Mouse (Mus musculus): ENCODE data around the gene Dixdc1.
A peak's percentile ranks its signal among the peaks of the same experiment; 100 is the strongest.

Dixdc1 gene

DNA sequence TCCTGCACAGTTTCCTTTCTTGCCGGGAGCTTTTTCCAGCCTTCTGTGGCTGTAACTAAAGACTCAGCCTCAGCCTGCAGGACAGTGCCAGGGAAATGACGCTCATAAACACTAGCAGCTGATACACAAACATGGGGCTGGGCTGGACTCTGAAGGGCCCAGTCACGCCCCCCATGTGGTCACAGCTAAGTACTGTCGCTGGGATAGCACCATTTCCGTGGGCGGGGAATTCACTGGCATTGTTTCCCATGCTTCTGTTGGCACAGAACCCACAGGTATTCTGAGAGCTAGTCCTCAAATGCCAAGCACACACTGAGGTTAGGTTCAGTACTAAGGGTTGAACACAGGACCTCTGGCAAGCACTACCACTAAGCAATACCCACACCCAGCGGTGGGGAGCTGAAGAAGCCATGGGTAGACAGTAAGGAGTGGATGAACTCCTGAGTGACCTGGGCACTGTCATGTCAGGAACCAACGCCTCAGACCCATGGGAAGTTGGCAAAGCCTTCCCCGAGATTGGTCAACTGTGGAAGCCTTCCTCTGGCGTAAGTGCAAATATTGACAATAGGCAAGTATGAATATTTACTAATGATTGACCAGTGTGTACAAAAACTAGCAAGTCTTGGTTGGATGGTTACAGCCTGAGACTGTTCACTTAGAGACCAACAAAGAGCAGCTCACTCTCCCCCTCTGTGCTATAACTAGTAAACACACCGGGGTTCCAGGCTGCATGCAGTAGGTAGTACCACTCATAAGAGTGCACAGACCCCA lies 38.2 kb downstream of the Dixdc1 start:
- DNase-seq (ENCODE audit: low read depth): no peak

GRCm38 (mm10) chr9:50698418-50699409 lies 40.6 kb downstream of the Dixdc1 start:
- peak; percentile 41 for DNase-seq (ENCODE audit: low read depth)

DNA sequence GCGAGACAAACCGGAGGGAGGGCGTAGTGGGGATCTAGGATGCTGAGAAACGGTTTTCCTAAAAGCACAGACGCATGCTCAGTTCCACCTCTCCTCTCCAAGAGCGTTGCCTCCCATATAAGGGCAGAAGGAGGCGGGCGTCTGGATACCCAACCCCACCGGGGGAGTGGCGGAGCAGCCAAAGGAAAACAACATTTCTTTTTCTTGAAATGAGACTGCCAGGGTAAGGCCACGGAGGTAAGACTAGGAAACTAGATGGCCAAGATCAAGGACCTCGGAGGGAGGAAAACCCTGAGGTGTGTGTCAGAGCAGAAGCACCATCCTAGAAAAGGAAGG lies 41.6 kb downstream of the Dixdc1 start:
- peak; percentile 31 for DNase-seq (ENCODE audit: low read depth)

- no peak for DNase-seq (ENCODE audit: low read depth)
Observed at GRCm38 (mm10) chr9:50696851-50697705, 42.2 kb downstream of the Dixdc1 start.

DNA sequence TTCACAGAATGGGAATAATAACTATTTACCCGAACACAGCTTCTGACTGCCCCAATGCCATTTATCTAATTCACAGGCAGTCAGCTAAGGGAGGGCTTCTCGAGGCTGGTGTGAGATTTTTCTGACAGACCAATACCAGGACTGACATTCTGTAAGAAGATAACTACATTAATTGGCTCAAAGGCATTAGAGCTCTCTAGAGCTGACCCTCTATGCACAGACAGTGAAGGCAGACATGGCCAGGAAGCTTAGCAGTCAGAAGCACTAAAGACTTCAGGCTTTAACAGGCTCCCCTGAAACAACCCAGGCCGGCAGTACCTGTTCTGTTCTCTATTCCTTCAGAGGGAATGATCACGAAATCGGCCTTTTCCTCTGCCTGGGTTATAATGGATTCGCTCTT lies 44.2 kb downstream of the Dixdc1 start:
- no peak for DNase-seq (ENCODE audit: low read depth)

GRCm38 (mm10) chr9:50693631-50694030 lies 45.7 kb downstream of the Dixdc1 start:
- DNase-seq (ENCODE audit: low read depth): peak; percentile 55

GRCm38 (mm10) chr9:50692626-50693580 lies 46.4 kb downstream of the Dixdc1 start:
- DNase-seq (ENCODE audit: low read depth): no peak

DNA sequence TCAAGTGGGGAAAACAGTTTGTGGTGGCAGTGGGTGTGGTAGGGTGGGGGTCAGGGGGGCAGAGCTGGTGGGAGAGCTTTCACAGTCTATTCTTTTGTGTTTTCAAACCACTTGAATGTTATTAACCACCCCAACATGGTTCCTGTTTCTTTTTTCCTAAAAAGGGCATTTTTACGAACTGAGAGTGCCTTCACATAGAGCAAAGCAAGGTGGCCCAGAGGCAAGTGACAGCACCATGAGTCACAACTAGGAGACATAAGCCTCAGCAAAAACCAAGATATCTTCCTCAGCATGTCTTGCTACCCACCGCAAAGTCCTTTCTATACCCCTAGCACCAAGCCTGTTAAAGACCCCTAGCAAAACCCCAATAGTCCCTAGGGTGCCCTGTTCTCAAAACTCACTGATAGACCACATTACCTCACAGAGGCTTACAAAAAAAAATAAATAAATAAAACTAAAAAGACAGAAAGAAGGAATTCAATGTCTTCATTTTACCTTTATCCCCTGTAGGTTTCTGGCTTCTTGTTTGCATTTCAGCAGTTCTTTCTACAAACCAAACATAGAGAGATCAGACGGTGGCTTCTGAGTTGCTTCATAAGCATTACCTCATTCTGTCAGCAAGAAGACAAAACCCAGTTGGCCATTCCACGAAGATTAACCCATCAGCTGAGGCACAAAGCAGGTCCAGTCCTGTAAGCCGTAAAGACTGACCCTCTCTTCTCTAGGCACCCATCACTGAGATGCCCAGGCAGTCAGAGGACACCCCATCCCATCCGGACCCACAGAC lies 52.3 kb downstream of the Dixdc1 start:
- DNase-seq (ENCODE audit: low read depth): no peak

GRCm38 (mm10) chr9:50681727-50682126 lies 57.6 kb downstream of the Dixdc1 start:
- DNase-seq (ENCODE audit: low read depth): no peak

DNA sequence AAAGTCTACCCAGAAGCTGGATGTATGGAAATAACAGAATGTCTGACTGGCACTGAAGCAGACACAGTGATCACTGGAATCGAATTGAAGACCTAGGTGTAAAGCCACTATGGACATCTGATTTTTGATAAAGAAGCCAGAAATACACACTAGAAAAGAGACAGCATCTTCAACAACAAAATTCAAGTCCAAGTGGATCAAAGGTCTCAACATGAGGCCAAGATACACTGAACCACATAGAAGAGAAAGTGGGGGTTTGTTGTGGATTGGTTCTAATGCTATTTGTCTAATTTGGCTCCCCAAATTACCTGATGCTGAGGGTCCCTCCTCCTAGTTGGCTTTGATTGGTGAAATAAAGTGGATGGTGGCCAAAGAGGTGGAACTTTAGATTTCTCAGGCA lies 59.9 kb downstream of the Dixdc1 start:
- no peak for DNase-seq (ENCODE audit: low read depth)

- no peak for DNase-seq (ENCODE audit: low read depth)
Observed at GRCm38 (mm10) chr9:50674771-50675170, 64.5 kb downstream of the Dixdc1 start.

DNA sequence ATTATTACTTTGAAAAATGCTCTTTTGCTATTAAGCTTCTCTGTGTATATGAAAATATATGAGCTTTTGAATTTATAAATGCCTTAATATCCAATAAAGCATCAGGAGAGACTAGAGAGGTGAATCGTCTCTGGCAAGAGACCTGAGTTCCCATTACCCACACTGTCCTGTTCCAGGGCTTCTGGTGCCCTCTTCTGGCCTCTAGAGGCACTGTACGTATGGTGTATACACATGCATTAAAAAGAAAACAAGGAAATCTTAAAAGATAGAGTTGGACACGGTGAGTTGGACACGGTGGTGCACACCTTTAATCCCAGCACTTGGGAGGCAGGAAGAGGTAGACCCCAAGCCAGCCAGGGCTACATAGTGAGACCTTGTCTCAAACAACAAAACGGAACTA lies 68.6 kb downstream of the Dixdc1 start:
- peak; percentile 71 for DNase-seq (ENCODE audit: low read depth)

- no peak for DNase-seq (ENCODE audit: low read depth)
Observed at GRCm38 (mm10) chr9:50667579-50668498, 71.5 kb downstream of the Dixdc1 start.

DNA sequence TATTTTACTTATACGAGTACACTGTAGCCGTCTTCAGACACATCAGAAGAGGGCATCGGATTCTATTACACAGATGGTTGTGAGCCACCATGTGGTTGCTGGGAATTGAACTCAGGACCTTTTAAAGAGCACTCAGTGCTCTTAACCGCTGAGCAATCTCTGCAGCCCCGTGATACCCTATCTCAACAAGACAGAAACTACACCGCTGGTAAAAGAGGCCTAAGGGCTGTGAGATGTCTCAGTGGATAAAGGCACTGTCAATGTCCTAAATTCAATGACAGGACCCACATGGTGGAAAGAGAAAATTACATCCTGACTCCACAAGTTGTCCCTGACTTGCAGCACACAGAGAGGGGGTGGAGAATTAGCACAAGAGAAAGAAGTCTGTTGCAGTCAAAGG lies 72.9 kb downstream of the Dixdc1 start:
- DNase-seq (ENCODE audit: low read depth): no peak

DNA sequence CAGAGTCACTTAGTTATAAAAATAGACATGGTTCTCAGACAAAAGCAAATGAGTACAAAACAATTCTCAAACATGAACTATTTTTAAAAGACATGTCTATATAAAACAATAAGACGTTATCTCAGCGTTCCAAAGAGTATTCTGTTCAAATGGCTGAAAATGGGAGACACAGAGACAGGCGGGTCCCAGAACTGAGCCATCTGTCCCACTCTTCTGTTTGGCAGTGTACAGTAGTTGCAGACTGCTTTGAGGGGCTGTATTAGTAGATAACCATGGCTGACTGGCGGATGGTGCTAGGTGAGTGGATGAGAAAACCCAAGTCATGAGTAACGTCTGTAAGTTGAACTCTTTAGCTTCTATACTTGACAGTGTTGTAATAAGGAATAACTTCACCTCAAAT lies 74.5 kb downstream of the Dixdc1 start:
- DNase-seq (ENCODE audit: low read depth): no peak

DNA sequence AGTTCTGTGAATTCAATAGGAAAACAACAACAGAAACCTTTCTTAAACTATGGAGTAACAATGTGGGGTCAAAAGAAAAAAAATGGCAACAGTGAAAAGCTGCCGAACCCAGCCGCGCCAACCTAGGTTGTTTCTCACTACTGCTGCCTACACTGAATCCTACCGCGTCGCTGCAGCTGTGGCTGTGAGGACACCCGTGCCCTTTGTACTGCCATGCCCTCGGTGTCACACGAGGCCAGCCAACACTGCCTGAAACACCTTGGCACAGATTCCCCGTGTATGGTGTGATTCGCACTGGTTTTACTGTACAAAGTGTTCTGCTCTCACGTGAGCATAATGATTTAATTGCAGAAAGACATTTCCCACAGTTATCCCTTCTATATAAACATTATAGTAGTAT lies 78.9 kb downstream of the Dixdc1 start:
- peak; percentile 37 for DNase-seq (ENCODE audit: low read depth)

- peak; percentile 77 for DNase-seq (ENCODE audit: low read depth)
Observed at GRCm38 (mm10) chr9:50659392-50660217, 79.7 kb downstream of the Dixdc1 start, which contains the start of gene Dlat. Dlat (minus strand) TSS chr9:50659780.

- no peak for DNase-seq (ENCODE audit: low read depth)
Observed at GRCm38 (mm10) chr9:50658941-50659388, 80.4 kb downstream of the Dixdc1 start.

Measured in naive thymus-derived CD4-positive, alpha-beta T cell, adult 2 months (primary cell).